Mouse (Mus musculus) inflammation-experienced regulatory T-cells, adult 6 months (primary cell): Measurements from ENCODE around the gene Gm37240. TPM values are rescaled to one million over a fixed set of nuclear protein-coding genes. Genes with fewer than 3 reads are reported as not detected.
"Not testable (repeated sequence)": the region's sequence is repeated elsewhere in the genome, so short reads cannot be mapped to it uniquely, and the experiment has no call there.

Experiments
- ATAC-seq: one replicate; pipeline ENCODE4 v1.8.0; 2017
- polyA plus RNA-seq, 3 experiments: library from polyadenylated mRNA; unstranded; fragments of 100-300 nt; shearing (Covaris generic); gene quantifications; one replicate each; pipeline ENCODE4 v1.2.1; 2017

Gene Gm37240
- polyA plus RNA-seq, 3 experiments from 2014 or later = 0.74 to 4.1 (median 0.98) TPM

- no peak for ATAC-seq
Observed at GRCm38 (mm10) chr3:84654900-84655784, 1232.2 kb downstream of the Gm37240 start.

DNA sequence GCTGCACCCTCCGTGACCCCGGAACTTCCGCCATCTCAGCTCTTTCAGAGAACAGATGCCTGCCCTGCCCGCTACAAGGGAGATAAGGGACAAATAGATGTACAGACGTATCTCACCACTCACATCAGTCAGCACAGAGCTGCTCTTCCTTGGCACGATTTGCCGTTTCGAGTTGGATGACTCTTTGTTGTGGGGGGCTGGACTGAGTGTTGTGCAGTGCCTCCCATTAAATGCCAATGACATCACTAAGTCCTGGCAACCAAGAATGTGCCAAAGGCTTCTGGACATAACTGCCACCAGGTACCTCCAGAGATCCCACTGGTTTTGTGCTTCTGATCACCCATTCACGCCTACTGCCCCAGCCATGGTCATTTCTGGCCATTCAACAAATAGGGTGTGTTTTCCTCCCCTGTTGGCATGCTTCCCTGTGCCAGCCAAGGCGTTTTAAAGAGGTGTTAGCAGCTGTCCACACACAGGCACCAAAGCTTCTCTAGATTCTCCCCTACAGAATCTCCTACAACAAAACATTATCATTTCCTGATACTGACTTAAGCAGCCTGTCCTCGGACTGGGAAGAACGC is 1233.0 kb downstream of the Gm37240 start:
- peak; percentile 91 for ATAC-seq

GRCm38 (mm10) chr3:84653557-84654245 is 1233.6 kb downstream of the Gm37240 start:
- peak; percentile 35 for ATAC-seq

GRCm38 (mm10) chr3:84652643-84653556 is 1234.4 kb downstream of the Gm37240 start:
- no peak for ATAC-seq

GRCm38 (mm10) chr3:84649578-84650327 is 1237.6 kb downstream of the Gm37240 start:
- no peak for ATAC-seq

GRCm38 (mm10) chr3:84648069-84648468 is 1239.2 kb downstream of the Gm37240 start:
- ATAC-seq = not testable (repeated sequence)

DNA sequence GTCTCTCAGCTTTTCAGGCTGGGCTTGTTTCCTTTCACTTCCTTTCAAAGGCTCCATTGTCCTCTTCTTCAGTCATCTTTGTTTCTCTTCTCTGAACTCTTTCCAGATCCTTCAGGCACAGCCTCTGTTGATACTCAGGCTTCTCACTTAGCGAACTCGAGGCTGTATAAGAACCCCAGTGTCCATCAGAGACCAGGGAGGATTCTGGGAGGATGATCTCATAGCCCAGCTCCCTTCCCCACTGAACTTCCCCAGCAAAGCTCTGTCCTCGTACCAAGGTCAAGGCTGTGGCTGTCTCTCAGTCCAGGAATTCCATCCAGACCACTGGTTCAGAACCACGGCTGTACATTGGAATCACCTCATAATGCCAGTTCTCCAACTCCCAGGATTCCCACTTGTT is 1239.7 kb downstream of the Gm37240 start:
- ATAC-seq = no peak

- no peak for ATAC-seq
Observed at GRCm38 (mm10) chr3:84646331-84646845, 1240.9 kb downstream of the Gm37240 start.

- ATAC-seq = no peak
Observed at GRCm38 (mm10) chr3:84646007-84646290, 1241.4 kb downstream of the Gm37240 start.

DNA sequence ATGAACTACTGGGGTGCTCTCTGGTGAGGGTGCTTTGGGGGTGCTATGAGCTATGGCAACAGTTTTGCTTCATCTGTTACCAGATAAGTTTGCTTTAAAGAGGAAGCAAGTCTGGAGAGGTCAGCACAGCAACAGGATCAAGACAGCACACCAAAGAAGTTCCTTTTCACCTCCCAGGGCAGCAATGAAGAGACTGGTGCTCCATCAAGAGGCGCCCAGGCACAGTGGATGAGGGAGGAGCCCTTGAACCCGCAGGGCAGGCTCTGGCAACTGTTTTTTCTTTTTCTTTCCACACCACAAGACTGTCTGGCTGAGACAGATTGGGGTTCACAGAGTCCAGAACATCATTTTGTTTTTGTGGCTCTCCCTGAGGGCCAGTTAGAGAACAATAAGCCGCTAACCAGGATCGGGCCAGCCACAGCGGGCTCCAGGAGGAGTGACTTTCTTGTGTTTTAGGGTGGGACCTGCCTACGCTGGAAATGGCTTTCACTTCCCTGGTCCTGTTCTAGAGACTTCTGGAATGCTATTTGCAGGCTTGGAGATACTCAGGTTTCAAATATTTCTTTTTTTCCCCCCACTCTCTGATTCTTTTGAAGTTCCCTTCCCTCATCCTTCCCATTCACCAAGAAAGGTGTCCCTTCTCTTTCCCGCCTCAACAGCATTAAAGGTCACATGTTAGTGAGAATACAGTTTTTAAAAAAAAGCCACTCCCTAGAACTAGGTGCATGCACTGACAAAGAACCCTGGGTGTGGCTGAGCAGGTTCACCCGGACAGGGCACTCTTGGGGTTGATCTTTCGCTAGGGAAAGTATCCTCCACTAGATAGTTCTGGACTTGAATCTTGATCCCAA is 1241.9 kb downstream of the Gm37240 start:
- ATAC-seq = no peak

GRCm38 (mm10) chr3:84642942-84643341 is 1244.4 kb downstream of the Gm37240 start:
- no peak for ATAC-seq

GRCm38 (mm10) chr3:84641391-84641790 is 1245.9 kb downstream of the Gm37240 start:
- no peak for ATAC-seq

GRCm38 (mm10) chr3:84640536-84640935 is 1246.8 kb downstream of the Gm37240 start:
- no peak for ATAC-seq

DNA sequence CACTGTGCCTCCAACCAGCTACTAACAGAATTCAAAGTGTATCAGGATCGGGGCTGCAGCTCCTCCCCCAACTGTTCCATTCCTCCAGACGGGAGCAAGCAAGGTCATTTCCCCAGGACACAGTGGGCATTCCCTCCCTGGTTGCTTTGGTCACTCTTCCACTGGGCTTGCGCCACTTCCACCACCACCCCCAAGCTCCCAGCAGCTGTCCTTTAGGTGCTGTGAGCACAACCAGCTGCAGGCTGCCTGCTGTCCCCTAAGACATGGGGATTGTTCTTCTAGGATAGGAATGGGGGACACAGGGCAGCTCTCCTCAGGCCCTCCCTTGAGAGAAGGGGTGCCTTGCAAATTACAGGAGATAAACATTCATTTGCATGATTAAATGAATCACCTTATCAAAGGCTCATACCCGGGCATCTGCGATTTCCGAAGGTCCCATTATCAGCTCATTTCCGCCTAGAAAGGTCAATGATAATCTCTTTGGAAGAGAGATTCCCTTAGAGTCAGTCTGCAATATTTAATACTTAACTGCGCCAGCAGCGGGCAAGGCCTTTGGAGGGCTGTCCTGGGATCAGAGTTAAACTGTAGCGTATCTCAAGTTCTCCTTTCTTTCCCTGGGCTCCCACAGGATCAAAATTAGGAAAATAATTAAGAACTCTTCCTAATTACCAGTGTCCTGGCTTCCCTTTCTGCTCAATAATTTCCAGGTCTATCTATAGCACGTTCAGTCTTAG is 1247.4 kb downstream of the Gm37240 start:
- no peak for ATAC-seq

- no peak for ATAC-seq
Observed at GRCm38 (mm10) chr3:84638858-84639257, 1248.5 kb downstream of the Gm37240 start.

DNA sequence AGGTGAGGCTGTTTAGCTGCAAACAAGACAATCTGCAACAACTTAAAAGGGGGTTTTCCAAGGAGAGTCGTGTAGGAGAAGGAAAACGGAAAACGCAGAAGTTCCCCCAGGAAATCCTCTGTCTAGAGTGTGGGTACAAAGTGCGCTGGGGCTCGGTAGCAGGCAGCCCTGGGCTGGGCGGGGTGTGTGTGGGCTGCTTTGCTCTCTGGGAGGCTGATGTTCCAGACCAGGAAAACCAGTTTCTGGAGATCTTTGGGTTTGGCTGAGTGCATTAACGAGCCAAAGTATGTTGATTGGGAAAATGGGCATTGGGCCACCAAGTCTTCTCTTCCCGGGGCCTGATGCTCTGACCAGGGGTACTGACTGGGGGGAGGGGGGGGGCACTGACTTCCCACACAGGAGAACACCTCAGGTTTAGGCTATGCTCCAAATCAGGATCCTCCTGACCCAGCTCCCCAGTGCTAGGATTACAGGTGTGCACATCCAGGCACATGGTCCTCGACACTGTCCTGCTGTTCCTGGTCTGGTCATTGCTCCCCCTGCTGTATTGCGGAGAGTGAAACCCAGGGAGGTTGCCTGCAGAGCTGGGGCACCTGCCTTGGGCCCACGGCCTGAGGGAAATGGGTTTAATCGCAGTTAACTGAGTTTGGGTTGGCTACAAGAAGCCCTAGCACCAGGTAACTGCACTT is 1249.3 kb downstream of the Gm37240 start:
- peak; percentile 50 for ATAC-seq

DNA sequence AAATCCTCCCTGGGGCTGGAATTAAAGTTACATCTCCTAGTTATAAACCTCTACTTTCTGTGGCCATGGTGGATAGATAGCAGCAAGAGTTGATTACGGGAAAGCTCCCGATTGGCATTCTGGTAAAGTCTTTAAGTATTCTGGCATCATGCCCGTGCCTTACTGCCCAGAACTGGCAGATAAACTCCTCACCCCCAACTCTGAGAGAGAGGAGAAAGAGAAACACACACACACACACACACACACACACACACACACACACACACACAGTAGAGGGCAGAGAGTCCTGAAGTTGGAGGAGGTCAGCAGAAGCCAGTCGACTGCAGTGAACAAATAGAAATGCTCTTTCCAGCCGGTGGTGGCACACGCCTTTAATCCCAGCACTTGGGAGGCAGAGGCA is 1250.2 kb downstream of the Gm37240 start:
- no peak for ATAC-seq

- ATAC-seq = no peak
Observed at GRCm38 (mm10) chr3:84631586-84631985, 1255.7 kb downstream of the Gm37240 start.

DNA sequence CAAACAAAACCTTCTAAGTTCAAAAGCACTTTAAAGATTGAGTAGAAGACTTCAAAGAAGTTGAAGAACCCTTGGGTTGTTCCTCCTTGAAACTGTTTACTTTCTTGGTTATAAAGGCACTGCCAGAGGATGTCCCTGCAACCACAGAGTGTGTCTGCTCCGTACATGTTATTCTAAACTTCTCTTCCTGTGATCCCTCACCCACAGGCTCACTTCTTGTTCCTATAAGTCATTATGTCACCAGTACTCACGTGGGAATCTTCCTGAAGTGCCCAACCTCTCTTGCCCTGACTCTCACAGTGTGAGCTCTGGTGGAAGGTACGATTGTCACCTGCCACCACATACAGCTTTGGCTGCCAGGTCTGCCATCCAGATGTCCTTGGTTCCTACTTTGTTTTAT is 1265.3 kb downstream of the Gm37240 start:
- ATAC-seq = peak; percentile 63
